Mouse (Mus musculus): ENCODE measurements around the gene Aoah.

DNA sequence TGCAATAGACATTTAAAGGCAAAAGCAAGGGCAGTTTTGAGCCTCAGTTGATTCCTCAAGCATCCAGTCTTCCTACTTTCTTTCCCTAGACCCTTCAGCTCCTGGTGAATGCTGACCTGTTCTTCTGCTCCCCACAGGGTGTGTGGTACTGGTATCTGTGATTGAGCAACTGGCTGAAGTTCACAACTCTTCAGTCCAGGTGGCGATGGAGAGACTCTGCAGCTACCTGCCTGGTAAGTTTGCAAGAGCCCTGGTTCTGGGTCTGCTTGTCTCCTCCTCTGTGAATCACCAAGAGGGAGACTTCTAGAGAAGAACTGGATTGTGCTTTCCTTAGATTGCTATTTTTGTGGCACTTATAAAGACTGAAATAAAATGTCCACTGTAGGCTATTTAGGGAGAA lies 22.5 kb downstream of the Aoah start:
- TF ChIP-seq CTCF (IDR thresholded peaks at IDR 0.05; ENCODE audit: low read depth) (peak; percentile 38), EP300 (optimal IDR thresholded peaks at IDR 0.05) (no peak)

All from stomach, postnatal 0 days (tissue).